Mouse (Mus musculus) limb, embryonic 11.5 days (tissue): ENCODE results near the gene Clstn3. TPM values are rescaled to one million over a fixed set of nuclear protein-coding genes. Genes with fewer than 3 reads are reported as not detected.

Experiments
- ATAC-seq: fragments of 200-750 bp; cut with Nextera tagmentation; 2 replicates; pipeline ENCODE4 v1.8.0; 2017; ENCODE audit warnings: low read depth; ENCODE audit not compliant: insufficient number of reproducible peaks, low FRiP score, low TSS enrichment
- DNase-seq: peaks from one replicate; pipeline ENCODE4 v3.0.0-alpha.2; 2015; ENCODE audit warnings: low spot score
- H3K27ac ChIP-seq: fragments of 300-500 bp; sonication (generic); replicated peaks from 2 replicates; pipeline ENCODE4 v1.5.1; 2014; ENCODE audit warnings: low read depth, mild to moderate bottlenecking, low read length
- H3K27me3 ChIP-seq: fragments of 300-500 bp; sonication (generic); 2 replicates; pipeline ENCODE4 v1.6.1; 2014; ENCODE audit warnings: mild to moderate bottlenecking, low read length, mixed read lengths; ENCODE audit not compliant: control insufficient read depth, insufficient read depth
- H3K36me3 ChIP-seq: fragments of 300-500 bp; sonication (generic); 2 replicates; pipeline ENCODE4 v1.6.1; 2014; ENCODE audit warnings: mild to moderate bottlenecking, low read length, moderate library complexity, mixed read lengths; ENCODE audit not compliant: control insufficient read depth, insufficient read depth
- H3K4me1 ChIP-seq: fragments of 300-500 bp; sonication (generic); 2 replicates; pipeline ENCODE4 v1.6.1; 2014; ENCODE audit warnings: low read length, mixed read lengths; ENCODE audit not compliant: control insufficient read depth, insufficient read depth
- H3K4me2 ChIP-seq: fragments of 300-500 bp; sonication (generic); 2 replicates; pipeline ENCODE4 v1.6.1; 2014; ENCODE audit warnings: low read depth, mild to moderate bottlenecking, moderate library complexity; ENCODE audit not compliant: severe bottlenecking
- H3K4me3 ChIP-seq: fragments of 300-500 bp; sonication (generic); 2 replicates; pipeline ENCODE4 v1.5.1; 2014; ENCODE audit warnings: low read depth, low read length
- H3K9ac ChIP-seq: fragments of 300-500 bp; sonication (generic); 2 replicates; pipeline ENCODE4 v1.6.1; 2014; ENCODE audit warnings: mild to moderate bottlenecking, low read length
- H3K9me3 ChIP-seq: fragments of 300-500 bp; sonication (generic); 2 replicates; pipeline ENCODE4 v1.6.1; 2016; ENCODE audit warnings: low read length; ENCODE audit not compliant: control insufficient read depth
- WGBS: fragments of 180-500 bp; shearing (Covaris S2); extraction: QIAGEN DNeasy Blood & Tissue Kit; methylation state at CpG from one replicate; pipeline ENCODE4 v1.1.7; 2014; 5-methylcytosine and 5-hydroxymethylcytosine counted together
- polyA plus RNA-seq: library from polyadenylated mRNA; unstranded; fragments of >200 nt; fragmentation: Nextera tagmentation; extraction: Ambion mirVana; gene quantifications from 2 replicates; pipeline ENCODE4 v1.2.1, GENCODE M21; 2014

The Clstn3 gene
- polyA plus RNA-seq, 1 experiment from 2014 or later = 4.4 TPM

DNA sequence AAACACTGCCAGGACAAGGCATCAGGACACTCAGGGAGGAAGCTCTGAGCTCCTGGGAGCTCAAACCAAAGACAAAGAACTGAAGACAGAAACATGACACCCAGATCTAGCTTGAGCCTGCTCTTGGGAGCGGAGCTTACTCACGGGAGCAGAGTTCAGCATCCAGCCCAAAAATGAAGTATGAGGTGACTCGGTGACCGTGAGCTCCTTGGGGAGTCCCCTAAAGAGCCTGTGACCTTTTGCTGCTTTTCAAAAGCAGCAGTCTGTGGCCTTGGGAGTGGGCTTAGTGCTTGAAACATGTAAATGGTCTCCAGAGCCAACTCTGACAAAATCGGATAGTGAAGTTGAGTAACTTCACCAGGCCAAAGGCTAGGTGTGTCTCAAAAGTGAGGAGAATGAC lies 29.4 kb downstream of the Clstn3 start:
- ATAC-seq (no peak), DNase-seq (no peak)
- Histone ChIP-seq H3K9me3 (no peaks in the 10 kb centered on the region), H3K9ac (no peak overlapping the region), H3K36me3 (no peaks in the 10 kb centered on the region), H3K4me1 (no peaks in the 10 kb centered on the region), H3K27ac (no peak overlapping the region), H3K4me3 (no peak overlapping the region), H3K27me3 (no peaks in the 10 kb centered on the region), H3K4me2 (no peak overlapping the region)
- WGBS = 83% methylated on average over 5 of the region's 5 CpGs

DNA sequence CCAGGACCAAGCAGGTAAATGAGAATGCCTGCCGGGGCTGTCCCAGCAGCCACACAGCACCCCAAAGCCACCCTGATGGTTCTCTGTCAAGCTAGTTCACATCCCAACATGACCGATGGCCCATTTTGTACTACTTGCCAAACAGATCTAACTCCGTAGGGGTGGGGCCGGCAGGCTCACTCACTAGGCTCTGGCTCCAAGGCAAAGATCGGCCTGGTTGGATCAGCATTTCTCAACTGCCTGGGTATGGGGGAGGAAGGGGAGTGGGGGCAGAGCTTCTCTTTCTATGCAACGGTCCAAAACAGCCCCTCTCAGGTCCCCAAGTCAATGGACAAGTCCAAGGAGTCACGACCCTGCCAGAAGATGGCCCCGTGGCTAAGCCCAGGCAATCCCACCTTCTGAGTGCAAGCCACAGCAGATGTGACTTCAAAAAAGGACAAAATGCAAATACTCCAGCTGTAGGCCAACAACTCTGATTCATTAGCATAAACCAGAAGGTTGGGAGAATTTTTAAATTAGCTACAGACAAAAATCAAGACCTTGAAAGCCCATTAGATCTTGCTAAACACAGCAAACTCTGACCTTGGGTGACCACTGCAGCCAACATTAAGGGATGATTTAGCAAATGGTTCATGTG lies 30.8 kb downstream of the Clstn3 start:
- Histone ChIP-seq H3K9me3 (no peaks in the 10 kb centered on the region), H3K4me1 (no peaks in the 10 kb centered on the region), H3K27me3 (no peaks in the 10 kb centered on the region), H3K27ac (no peak overlapping the region), H3K4me3 (no peak overlapping the region), H3K4me2 (no peak overlapping the region), H3K9ac (no peak overlapping the region), H3K36me3 (no peaks in the 10 kb centered on the region)
- ATAC-seq = no peak
- DNase-seq = no peak
- WGBS = 87% methylated on average over 8 of the region's 8 CpGs

DNA sequence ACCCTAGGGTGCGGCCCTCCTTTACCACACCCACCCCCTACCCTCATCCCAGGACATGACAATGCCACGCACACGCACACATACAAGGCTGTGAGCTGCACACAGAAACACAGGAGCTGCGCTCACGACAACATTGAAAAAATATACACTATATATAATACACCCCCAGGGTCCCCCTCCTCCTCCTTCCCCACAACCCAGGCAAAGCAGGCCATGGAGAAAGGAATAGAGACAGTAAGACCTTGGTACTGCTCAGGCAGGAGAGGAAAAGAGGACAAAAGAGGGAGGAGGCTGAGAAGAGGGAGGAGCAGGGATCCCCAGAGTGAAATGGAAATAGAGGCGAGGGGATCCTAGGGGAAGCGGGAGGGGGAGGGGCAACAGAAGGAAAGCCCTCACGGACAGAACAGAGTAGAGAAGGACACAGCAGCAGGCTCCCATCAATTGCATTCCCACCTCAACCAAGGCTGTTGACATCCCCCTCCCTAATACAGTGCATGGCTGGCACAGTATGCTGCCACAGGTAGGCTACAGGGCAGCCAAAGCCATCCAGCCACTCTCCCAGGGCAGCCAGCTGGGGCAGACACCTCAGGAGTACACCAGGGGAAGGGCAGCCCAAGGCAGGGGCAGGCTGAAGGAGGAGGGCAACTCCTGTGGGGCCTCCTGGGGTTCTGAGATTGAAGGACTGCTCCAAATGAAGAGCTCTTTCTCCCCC lies 33.7 kb downstream of the Clstn3 start:
- Histone ChIP-seq H3K27ac (no peak overlapping the region), H3K4me3 (no peak overlapping the region), H3K9ac (no peak overlapping the region), H3K27me3 (no peaks in the 10 kb centered on the region), H3K4me2 (no peak overlapping the region), H3K4me1 (no peaks in the 10 kb centered on the region), H3K36me3 (no peaks in the 10 kb centered on the region), H3K9me3 (no peaks in the 10 kb centered on the region)
- DNase-seq (no peak), ATAC-seq (no peak)
- 53% methylated on average over 8 of the region's 8 CpGs for whole genome bisulfite sequencing

DNA sequence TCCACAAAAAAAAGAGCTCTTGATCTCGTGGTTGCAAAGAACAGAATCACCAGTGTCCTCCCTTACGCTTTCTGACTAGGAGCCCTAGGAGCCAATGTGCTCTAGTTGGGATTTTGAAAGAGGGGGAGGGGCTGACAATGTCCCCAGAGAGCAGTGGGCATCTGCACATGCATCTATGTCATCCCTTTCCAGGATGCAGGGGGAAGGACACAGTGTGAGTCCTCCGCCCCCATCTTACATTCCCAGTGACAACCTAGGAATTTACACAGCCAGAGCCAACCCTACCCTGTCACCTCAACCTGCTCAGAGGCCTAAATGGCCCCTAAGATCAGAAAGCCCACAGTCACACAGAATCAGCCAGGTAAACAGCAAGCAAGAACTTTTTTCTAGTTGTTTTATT lies 34.2 kb downstream of the Clstn3 start:
- ATAC-seq (no peak), DNase-seq (no peak)
- Histone ChIP-seq H3K4me1 (no peaks in the 10 kb centered on the region), H3K4me3 (no peak overlapping the region), H3K27ac (no peak overlapping the region), H3K36me3 (no peaks in the 10 kb centered on the region), H3K9me3 (no peaks in the 10 kb centered on the region), H3K4me2 (no peak overlapping the region), H3K27me3 (no peaks in the 10 kb centered on the region), H3K9ac (no peak overlapping the region)
- 78% methylated on average over 3 of the region's 3 CpGs for WGBS

DNA sequence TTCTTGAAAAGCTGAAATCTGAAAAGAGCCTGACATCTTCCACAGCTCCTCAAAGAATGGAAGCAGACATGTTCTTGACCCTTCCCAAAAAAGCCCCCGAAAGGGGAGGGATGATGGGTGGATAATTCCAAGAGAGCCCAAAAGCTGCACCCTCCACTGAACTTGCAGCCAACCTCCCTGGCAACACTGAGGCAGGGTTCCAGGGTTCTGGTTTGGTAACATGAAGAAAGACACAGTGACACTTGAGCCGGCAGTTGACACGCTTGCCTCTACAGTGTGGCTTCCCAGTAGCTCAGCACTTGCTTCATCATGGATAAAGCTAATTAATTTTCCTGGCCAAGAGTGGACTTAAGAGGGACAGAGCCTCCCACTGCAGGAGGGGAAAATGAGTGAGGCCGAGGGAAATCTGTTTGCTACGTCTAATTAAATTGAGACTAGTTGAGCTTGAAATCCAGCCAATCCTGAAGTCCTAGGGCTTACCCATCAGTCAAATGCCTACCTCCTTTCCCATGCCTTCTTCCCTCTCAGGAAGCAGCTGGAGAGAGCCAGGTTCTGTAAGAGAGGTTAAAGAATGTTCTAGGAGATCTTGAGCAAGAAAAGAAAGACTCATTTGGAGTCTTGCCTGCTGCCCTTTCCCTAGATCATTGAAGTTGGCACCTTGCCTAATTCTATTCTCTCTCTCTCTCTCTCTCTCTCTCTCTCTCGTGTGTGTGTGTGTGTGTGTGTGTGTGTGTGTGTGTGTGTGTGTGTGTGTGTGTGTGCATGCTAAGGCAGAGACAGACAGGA lies 36.6 kb downstream of the Clstn3 start:
- ATAC-seq = 0 out of 2 replicates have a peak, but pooled peaks have one; percentile 29

DNA sequence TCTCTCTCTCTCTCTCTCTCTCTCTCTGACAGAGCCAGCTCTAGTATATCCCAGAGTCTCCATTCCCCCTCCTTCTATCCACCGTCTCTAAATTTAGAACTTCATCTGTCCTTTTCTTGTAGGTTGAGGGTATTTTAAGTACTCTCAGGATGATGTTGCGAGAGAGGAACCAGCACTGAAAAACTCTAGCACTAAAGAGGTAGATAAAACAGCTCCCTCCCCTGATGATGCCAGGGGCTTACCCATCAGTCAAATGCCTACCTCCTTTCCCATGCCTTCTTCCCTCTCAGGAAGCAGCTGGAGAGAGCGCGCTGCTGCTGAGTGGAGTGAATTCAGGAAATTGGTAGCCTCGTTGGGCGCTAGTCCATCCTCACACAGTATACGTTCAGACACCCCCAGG lies 37.3 kb downstream of the Clstn3 start:
- Histone ChIP-seq H3K27me3 (no peaks in the 10 kb centered on the region), H3K4me3 (no peak overlapping the region), H3K27ac (no peak overlapping the region), H3K9ac (no peak overlapping the region), H3K4me2 (no peak overlapping the region), H3K36me3 (no peaks in the 10 kb centered on the region), H3K9me3 (no peaks in the 10 kb centered on the region), H3K4me1 (no peaks in the 10 kb centered on the region)
- 85% methylated on average over 7 of the region's 7 CpGs for WGBS
- ATAC-seq (no peak), DNase-seq (no peak)

More for the DNA sequence above, 36.6 kb downstream of the Clstn3 start:
- Histone ChIP-seq H3K4me1 (no peaks in the 10 kb centered on the region), H3K36me3 (no peaks in the 10 kb centered on the region), H3K9ac (no peak overlapping the region), H3K27ac (no peak overlapping the region), H3K27me3 (no peaks in the 10 kb centered on the region), H3K4me3 (no peak overlapping the region), H3K4me2 (no peak overlapping the region), H3K9me3 (no peaks in the 10 kb centered on the region)
- WGBS = 80% methylated on average over 5 of the region's 6 CpGs
- DNase-seq = no peak

DNA sequence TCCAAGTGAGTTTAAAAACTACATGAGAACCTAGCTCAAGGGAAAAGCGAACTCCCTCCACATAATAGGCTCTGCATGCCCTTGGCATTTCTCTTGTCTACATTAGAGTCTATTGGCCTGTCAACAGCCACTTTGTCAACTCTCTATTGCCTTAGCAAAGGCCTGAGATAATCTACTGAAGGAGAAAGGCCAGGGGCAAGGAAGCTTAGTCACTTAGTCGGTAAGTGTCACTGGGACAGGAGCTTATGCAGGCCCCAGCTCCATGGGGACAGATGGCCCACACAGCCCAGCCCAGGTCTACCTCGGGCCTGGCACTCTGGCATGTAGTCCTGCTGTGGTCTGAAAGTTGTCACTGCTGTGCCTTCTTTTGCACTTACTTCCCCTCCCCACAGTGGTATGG lies 38.0 kb downstream of the Clstn3 start:
- Histone ChIP-seq H3K9me3 (no peaks in the 10 kb centered on the region), H3K9ac (no peak overlapping the region), H3K4me3 (no peak overlapping the region), H3K4me2 (no peak overlapping the region), H3K27ac (no peak overlapping the region), H3K36me3 (no peaks in the 10 kb centered on the region), H3K27me3 (no peaks in the 10 kb centered on the region), H3K4me1 (no peaks in the 10 kb centered on the region)
- WGBS = 54% methylated on average over 3 of the region's 3 CpGs
- no peak for ATAC-seq
- no peak for DNase-seq

DNA sequence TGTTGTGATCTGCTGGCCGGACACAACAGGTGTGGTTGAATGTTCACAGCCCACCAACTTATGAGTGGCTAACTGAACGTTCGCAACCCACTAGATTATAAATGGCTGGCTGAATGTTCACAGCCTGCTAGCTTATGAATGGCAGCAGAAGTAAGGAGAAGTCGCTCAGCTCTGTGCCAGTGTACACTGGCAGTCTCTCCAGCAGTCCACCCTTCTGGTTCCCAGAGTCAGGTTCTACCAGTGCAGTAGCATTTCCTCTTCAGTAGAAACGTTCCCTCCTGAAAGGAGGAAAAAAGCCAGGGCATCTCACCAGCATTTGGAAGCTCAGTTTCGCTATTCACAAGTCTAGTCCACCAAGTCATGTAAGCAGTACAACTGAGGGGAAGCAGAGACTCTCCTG lies 39.1 kb downstream of the Clstn3 start:
- Histone ChIP-seq H3K4me1 (no peaks in the 10 kb centered on the region), H3K9me3 (no peaks in the 10 kb centered on the region), H3K4me3 (no peak overlapping the region), H3K27ac (no peak overlapping the region), H3K27me3 (no peaks in the 10 kb centered on the region), H3K36me3 (no peaks in the 10 kb centered on the region), H3K4me2 (no peak overlapping the region), H3K9ac (no peak overlapping the region)
- WGBS = 80% methylated on average over 6 of the region's 6 CpGs
- ATAC-seq = no peak
- no peak for DNase-seq
